In the genomic region with DNA sequence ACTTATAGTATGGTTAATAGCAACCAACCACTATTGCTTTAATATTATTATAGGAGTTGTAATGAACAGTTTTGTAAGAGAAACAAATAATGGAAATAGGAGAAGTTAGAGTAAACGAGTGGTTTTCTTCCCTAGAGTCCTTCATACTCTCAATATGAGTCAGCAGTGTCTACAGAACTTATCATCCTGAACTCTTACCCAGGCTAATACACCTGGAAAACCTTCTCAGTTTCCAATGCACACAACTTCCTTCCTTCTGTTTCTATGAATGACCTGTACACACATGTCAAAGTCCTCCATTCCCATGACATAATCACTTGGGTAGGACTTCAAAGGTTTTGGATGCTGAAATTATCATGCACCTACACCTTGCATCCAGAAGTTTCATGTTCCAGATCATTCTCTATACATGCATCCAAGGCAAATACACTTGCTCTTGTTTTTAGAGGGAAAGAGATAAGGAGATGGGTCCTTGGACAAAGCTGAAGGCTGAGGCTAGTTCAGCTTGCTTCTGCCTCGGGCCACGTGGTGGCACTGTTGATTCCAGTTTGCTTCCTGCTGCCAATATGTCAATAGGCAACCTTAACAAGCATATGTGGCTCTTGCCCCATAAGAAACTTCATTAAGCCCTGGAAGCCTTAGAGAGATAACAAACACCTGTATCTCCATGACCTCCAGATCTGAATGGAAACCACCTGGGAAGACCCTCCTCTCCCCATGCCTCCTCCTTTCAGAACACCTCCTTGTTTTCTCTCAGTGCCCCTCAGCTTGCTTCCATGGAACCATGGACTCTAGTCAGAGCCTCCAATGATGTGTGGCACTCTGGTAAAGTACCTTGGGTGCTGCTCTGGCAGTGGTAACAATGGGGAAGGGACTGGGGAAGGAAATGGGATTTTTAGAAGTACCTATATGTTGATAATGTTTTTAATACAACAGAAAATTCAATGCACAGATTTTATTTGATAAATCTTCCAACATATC, we compare ENCODE assay signal across 8 mouse cellular contexts.
DNase-seq lines count a peak whose midpoint lies in the region; TF ChIP-seq lines count a peak whose summit lies in the region.
"Had no signal": no experiment of that assay in that cellular context is flagged by ENCODE, and none has a peak within 500 bp of the region (broad histone marks: within the 10 kb centered on the region; RNA-seq: fewer than 3 reads in every experiment).

No protein-coding gene starts in this region.

- H3K9me3 ChIP-seq in ES-E14 (ENCODE audit: control insufficient read depth, insufficient read depth, low read depth, low read length), result no peaks in the 10 kb centered on the region
- H3K9me3 ChIP-seq: liver, embryonic 15.5 days had no signal

- DNase-seq in ES-E14 (ENCODE audit: low read depth, low spot score), result peak; percentile 34
- peak; percentile 76 for DNase-seq in adrenal gland, postnatal 10 days
- DNase-seq in embryo, embryonic 9.5 days (ENCODE audit: extremely low spot score), result peak; percentile 63
- peak; percentile 51 to 67 for DNase-seq in heart, postnatal 14 days
- DNase-seq in layer of hippocampus, adult 18-20 months (ENCODE audit: low spot score in 2 of 2), result peak; percentile 53 to 78
- peak; percentile 71 for DNase-seq in lung, postnatal 36 days
- peak; percentile 66 for DNase-seq in right cerebral cortex, postnatal 14 days

- H3K9ac ChIP-seq in ES-E14 (ENCODE audit: insufficient read depth, low read depth, low read length, poor library complexity, severe bottlenecking), result no peak overlapping the region
- H3K9ac ChIP-seq: liver, embryonic 15.5 days had no signal

- H3K27ac ChIP-seq in ES-E14 (ENCODE audit: insufficient read depth, low read depth, low read length, poor library complexity, severe bottlenecking), result no peak overlapping the region
- H3K27ac ChIP-seq: liver, embryonic 15.5 days had no signal

- H3K36me3 ChIP-seq in ES-E14 (ENCODE audit: control insufficient read depth, insufficient read depth, low read length, poor library complexity, severe bottlenecking), result no peaks in the 10 kb centered on the region
- H3K36me3 ChIP-seq: liver, embryonic 15.5 days had no signal

- intact Hi-C loops in heart, postnatal 14 days (cut with DNase I), result loop anchor here (1.0 to 5.0 kb wide), 2 partner anchors 198 to 222 kb away; no protein-coding TSS in a partner anchor

- in situ Hi-C loops in ES-E14 (cut with MboI; ENCODE audit: low sequenced_read_pairs in 2 of 2, unreplicated experiment in 2 of 2), result no loop called here

- no peaks in the 10 kb centered on the region for H3K4me1 ChIP-seq in ES-E14 (ENCODE audit: control insufficient read depth in 2 of 2, insufficient read depth in 2 of 2, low read length in 2 of 2, poor library complexity in 1 of 2)
- H3K4me1 ChIP-seq: liver, embryonic 15.5 days had no signal

- no peak overlapping the region for H3K4me3 ChIP-seq in ES-E14 (ENCODE audit: insufficient read depth in 1 of 2, low read depth in 1 of 2, low read length in 2 of 2, poor library complexity in 1 of 2, severe bottlenecking in 1 of 2)
- H3K4me3 ChIP-seq: liver, embryonic 15.5 days had no signal

TF ChIP-seq in ES-E14, 5 proteins besides CTCF, POLR2A, EP300 and RAD21:
- TF ChIP-seq HCFC1 (IDR thresholded peaks at IDR 0.05; ENCODE audit: borderline replicate concordance, insufficient read depth, low read length), result no peak
- TF ChIP-seq CHD2 (IDR thresholded peaks at IDR 0.05; ENCODE audit: low read depth, low read length), result no peak
- TF ChIP-seq ZC3H11A (IDR thresholded peaks at IDR 0.05; ENCODE audit: borderline replicate concordance, low read depth, low read length), result peak; percentile 80
- no peak for TF ChIP-seq ZNF384 (IDR thresholded peaks at IDR 0.05; ENCODE audit: low read depth, low read length)
- TF ChIP-seq MAFK (IDR thresholded peaks at IDR 0.05; ENCODE audit: insufficient read depth, low read depth, low read length), result no peak
